Mouse (Mus musculus): ENCODE measurements around the gene Slit1. TPM values are rescaled to one million over a fixed set of nuclear protein-coding genes. Genes with fewer than 3 reads are reported as not detected.

The Slit1 gene
- total and polyA plus RNA-seq, 3 experiments, result 0.16 to 0.30 TPM; not detected in 1

DNA sequence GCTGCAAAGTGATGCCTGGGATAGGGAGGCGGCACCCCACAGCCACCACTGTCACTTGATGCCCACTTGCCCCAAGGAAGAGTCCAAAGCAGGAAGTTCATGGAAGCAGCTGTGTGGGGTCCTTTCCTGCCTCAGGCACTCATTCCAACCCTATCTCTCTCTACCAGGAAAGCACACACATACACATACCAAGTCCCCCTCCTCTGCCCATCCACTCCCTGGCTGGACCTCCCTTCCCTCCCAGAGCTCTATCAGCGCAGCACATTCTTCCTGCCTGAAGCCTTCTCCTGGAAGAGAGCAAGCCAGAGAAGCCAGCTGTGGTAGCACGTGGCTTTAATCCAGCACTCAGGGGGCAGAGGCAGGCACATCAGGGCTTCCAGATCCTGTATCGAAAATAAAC is 65.9 kb downstream of the Slit1 start:
- no peak overlapping the region for H3K4me2 ChIP-seq (ENCODE audit: insufficient read depth, low read depth, poor library complexity, severe bottlenecking)
- H3K27me3 ChIP-seq (replicated peaks), result peaks cover 49% of the 10 kb centered on the region
- peaks cover 0 to 4% of the 10 kb centered on the region in 2 experiments; a peak in 1 of 4 replicates for H3K4me1 ChIP-seq (ENCODE audit: control insufficient read depth in 1 of 2, insufficient read depth in 2 of 2)
- H3K36me3 ChIP-seq (replicated peaks in 1 of 2; ENCODE audit: control insufficient read depth in 1 of 2, insufficient read depth in 1 of 2, low read length in 1 of 2), result no peaks in the 10 kb centered on the region
- TF ChIP-seq MEF2A (IDR thresholded peaks at IDR 0.05; ENCODE audit: borderline replicate concordance, low read depth, low read length), result no peak
- TF ChIP-seq MXI1 (IDR thresholded peaks at IDR 0.05; ENCODE audit: low read depth, low read length), result no peak
- no peak for TF ChIP-seq KAT2A (IDR thresholded peaks at IDR 0.05; ENCODE audit: insufficient replicate concordance, low read length)
- no peak for TF ChIP-seq MYC (IDR thresholded peaks at IDR 0.05; ENCODE audit: low read depth, low read length)
- no peak for TF ChIP-seq EP300 (IDR thresholded peaks at IDR 0.05; ENCODE audit: low read length)
- no peak for TF ChIP-seq NELFE (IDR thresholded peaks at IDR 0.05; ENCODE audit: low read depth, low read length)
- TF ChIP-seq ZMIZ1 (IDR thresholded peaks at IDR 0.05; ENCODE audit: low read depth, low read length), result no peak
- TF ChIP-seq RCOR1 (conservative IDR thresholded peaks at IDR 0.05; ENCODE audit: low read depth, low read length), result no peak
- no peak for TF ChIP-seq POLR2AphosphoS2 (IDR thresholded peaks at IDR 0.05; ENCODE audit: low read depth, low read length)
- TF ChIP-seq RAD21 (IDR thresholded peaks at IDR 0.05; ENCODE audit: low read depth, low read length), result no peak
- TF ChIP-seq GABPA (IDR thresholded peaks at IDR 0.05; ENCODE audit: insufficient replicate concordance, low read depth, low read length), result no peak
- TF ChIP-seq CHD1 (IDR thresholded peaks at IDR 0.05; ENCODE audit: low read depth, low read length), result no peak
- no peak for TF ChIP-seq ELF1 (IDR thresholded peaks at IDR 0.05; ENCODE audit: low read depth, low read length)
- no peaks in the 10 kb centered on the region for H3K9me3 ChIP-seq (replicated peaks; ENCODE audit: low read length)
- DNase-seq (ENCODE audit: extremely low read depth), result no peak
- no peak overlapping the region for H3K9ac ChIP-seq (ENCODE audit: insufficient read depth, low read depth)
- no peaks in the 10 kb centered on the region for H3K79me2 ChIP-seq (replicated peaks; ENCODE audit: control insufficient read depth, extremely low read depth, insufficient read depth, poor library complexity, severe bottlenecking)
- dilution Hi-C loops (cut with MboI; ENCODE audit: extremely low pct_ligation_motif_present, extremely low pct_unique_long_range_greater_than_20kb, low sequenced_read_pairs) (no loop called here), in situ Hi-C loops (cut with MboI; ENCODE audit: low pct_ligation_motif_present, low pct_unique_long_range_greater_than_20kb, low sequenced_read_pairs) (no loop called here)
- H3K27ac ChIP-seq (ENCODE audit: insufficient read depth, low read depth), result no peak overlapping the region
- no peak overlapping the region for H3K4me3 ChIP-seq (replicated peaks in 1 of 3; ENCODE audit: low read depth in 2 of 3, low read length in 2 of 3, poor library complexity in 1 of 3)

DNA sequence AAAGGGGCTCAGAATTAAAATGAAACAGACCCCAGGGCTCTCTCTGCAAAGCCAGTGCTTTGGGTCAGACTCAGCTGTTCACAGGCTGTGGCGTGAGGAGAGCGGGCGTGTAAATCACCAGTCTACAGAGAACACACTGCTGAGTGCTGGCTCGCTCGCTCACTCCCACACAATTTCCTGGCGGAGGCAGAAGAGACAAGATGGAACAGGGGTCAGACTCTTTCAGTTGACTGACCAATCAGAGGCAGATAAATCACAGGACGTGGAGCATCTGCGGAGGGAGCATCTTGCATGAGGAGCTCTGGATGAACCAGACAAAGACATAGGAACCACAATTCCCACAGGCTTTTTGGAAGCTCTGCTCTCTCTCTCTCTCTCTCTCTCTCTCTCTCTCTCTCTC is 67.9 kb downstream of the Slit1 start:
- dilution Hi-C loops (cut with MboI; ENCODE audit: extremely low pct_ligation_motif_present, extremely low pct_unique_long_range_greater_than_20kb, low sequenced_read_pairs), result no loop called here
- TF ChIP-seq MAX (IDR thresholded peaks at IDR 0.05; ENCODE audit: low read length) (no peak), POLR2A (IDR thresholded peaks at IDR 0.05; ENCODE audit: low read depth, low read length) (no peak), ZC3H11A (IDR thresholded peaks at IDR 0.05; ENCODE audit: low read depth, low read length) (no peak), ZNF384 (IDR thresholded peaks at IDR 0.05; ENCODE audit: low read depth, low read length) (no peak), SMC3 (IDR thresholded peaks at IDR 0.05; ENCODE audit: low read depth, low read length) (no peak), UBTF (IDR thresholded peaks at IDR 0.05; ENCODE audit: low read depth, low read length) (no peak), RCOR1 (conservative IDR thresholded peaks at IDR 0.05; ENCODE audit: low read depth, low read length) (no peak), MEF2A (IDR thresholded peaks at IDR 0.05; ENCODE audit: borderline replicate concordance, low read depth, low read length) (no peak), POLR2AphosphoS2 (IDR thresholded peaks at IDR 0.05; ENCODE audit: low read depth, low read length) (no peak), JUN (IDR thresholded peaks at IDR 0.05; ENCODE audit: insufficient read depth, low read depth, low read length) (no peak), ETS1 (conservative IDR thresholded peaks at IDR 0.05; ENCODE audit: low read depth, low read length) (no peak), HCFC1 (IDR thresholded peaks at IDR 0.05; ENCODE audit: low read depth, low read length) (no peak), ZMIZ1 (IDR thresholded peaks at IDR 0.05; ENCODE audit: low read depth, low read length) (no peak)

More for the DNA sequence above, 67.9 kb downstream of the Slit1 start:
- Histone ChIP-seq H3K36me3 (replicated peaks in 1 of 2; ENCODE audit: control insufficient read depth in 1 of 2, insufficient read depth in 1 of 2, low read length in 1 of 2) (no peaks in the 10 kb centered on the region), H3K27ac (ENCODE audit: insufficient read depth, low read depth) (no peak overlapping the region), H3K4me1 (ENCODE audit: control insufficient read depth in 1 of 2, insufficient read depth in 2 of 2) (peaks cover 0 to 4% of the 10 kb centered on the region in 2 experiments; a peak in 1 of 4 replicates), H3K4me2 (ENCODE audit: insufficient read depth, low read depth, poor library complexity, severe bottlenecking) (no peak overlapping the region), H3K79me2 (replicated peaks; ENCODE audit: control insufficient read depth, extremely low read depth, insufficient read depth, poor library complexity, severe bottlenecking) (no peaks in the 10 kb centered on the region), H3K4me3 (replicated peaks in 1 of 3; ENCODE audit: low read depth in 2 of 3, low read length in 2 of 3, poor library complexity in 1 of 3) (no peak overlapping the region), H3K9ac (ENCODE audit: insufficient read depth, low read depth) (no peak overlapping the region), H3K27me3 (replicated peaks) (peaks cover 66% of the 10 kb centered on the region), H3K9me3 (replicated peaks; ENCODE audit: low read length) (no peaks in the 10 kb centered on the region)
- DNase-seq (ENCODE audit: extremely low read depth), result no peak
- in situ Hi-C loops (cut with MboI; ENCODE audit: low pct_ligation_motif_present, low pct_unique_long_range_greater_than_20kb, low sequenced_read_pairs), result no loop called here

All from CH12.LX (cell line).